Mouse (Mus musculus) cortical plate, adult 2 months (tissue): Measurements from ENCODE around the gene Bbs12. TPM values are rescaled to one million over a fixed set of nuclear protein-coding genes. Genes with fewer than 3 reads are reported as not detected.

Experiments used
- H3K27ac ChIP-seq: fragments of 200-500 bp; 2 replicates; pipeline ENCODE4 v1.5.1; 2012; ENCODE audit warnings: low read length, control low read depth, inconsistent platforms; ENCODE audit not compliant: insufficient read depth
- H3K4me1 ChIP-seq: fragments of 200-500 bp; 2 replicates; pipeline ENCODE4 v1.6.1; 2011; ENCODE audit warnings: low read length; ENCODE audit not compliant: control insufficient read depth, insufficient read depth
- H3K4me3 ChIP-seq: fragments of 200-500 bp; 2 replicates; pipeline ENCODE4 v1.5.1; 2011; ENCODE audit warnings: mild to moderate bottlenecking, low read length, control low read depth; ENCODE audit not compliant: insufficient read depth
- CTCF ChIP-seq: fragments of 200-500 bp; IDR thresholded peaks from 2 replicates; pipeline ENCODE4 v1.5.1; 2011; ENCODE audit warnings: mild to moderate bottlenecking, control low read depth, low read length; ENCODE audit not compliant: insufficient read depth; ENCODE audit errors: extremely low read depth
- POLR2A ChIP-seq: fragments of 200-500 bp; IDR thresholded peaks from 2 replicates; pipeline ENCODE4 v1.6.1; 2011; ENCODE audit warnings: mild to moderate bottlenecking, low read length, control low read depth; ENCODE audit not compliant: insufficient read depth; ENCODE audit errors: extremely low read depth
- polyA plus RNA-seq: library from polyadenylated mRNA; depleted of rRNA; stranded (reverse); fragments of >200 nt; gene quantifications from 2 replicates; pipeline ENCODE4 v1.2.3, GENCODE M21; 2012

The Bbs12 gene
- polyA plus RNA-seq, 1 experiment = 1.7 TPM

- Histone ChIP-seq H3K4me3 (no peak overlapping the region), H3K4me1 (no peaks in the 10 kb centered on the region; the same call in 1 of the 2 replicates), H3K27ac (no peak overlapping the region)
- TF ChIP-seq POLR2A (no peak), CTCF (peak; percentile 13; the same call in 1 of the 2 replicates)
Observed at GRCm38 (mm10) chr3:37324310-37324709, 12.0 kb downstream of the Bbs12 start.

DNA sequence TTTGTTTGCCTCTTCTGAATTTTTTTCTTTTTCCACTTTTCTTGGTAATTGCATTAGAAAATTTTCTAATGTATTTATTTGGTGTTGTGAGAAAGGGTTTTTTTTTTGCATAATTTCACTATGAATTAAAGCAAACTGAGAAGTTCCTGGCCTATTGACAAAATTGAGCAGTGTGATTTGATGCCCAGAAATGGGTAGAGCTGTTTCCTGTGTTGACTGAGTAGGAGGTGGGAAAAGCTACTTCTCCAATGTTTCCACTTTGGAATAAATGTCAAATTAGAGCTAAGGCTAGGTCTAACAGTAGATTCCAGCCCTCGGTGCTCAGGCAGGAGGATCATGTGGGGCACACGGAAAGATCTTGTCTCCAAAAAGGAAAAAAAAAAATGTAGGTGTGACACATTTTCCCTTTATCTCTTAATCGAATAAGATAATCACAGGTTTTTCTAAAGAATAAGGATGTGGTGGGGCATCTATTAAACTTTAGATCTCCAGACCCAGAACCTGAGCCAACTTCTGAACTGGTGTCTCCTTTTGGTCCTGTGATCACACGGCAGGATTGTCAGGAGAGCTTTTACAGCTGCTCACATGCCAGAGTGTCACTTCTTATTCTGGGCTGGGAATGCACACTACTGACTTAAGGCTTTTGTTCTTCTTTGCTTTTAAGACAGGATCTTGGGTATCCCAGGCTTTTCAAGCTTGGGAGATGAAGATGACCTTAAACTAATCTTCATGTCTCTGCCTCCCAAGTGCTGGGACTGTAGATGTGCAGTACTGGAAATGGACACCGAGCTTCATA, 13.2 kb downstream of the Bbs12 start:
- Histone ChIP-seq H3K27ac (no peak overlapping the region), H3K4me3 (no peak overlapping the region), H3K4me1 (no peaks in the 10 kb centered on the region; the same call in 1 of the 2 replicates)
- no peak for TF ChIP-seq CTCF
- no peak for TF ChIP-seq POLR2A

DNA sequence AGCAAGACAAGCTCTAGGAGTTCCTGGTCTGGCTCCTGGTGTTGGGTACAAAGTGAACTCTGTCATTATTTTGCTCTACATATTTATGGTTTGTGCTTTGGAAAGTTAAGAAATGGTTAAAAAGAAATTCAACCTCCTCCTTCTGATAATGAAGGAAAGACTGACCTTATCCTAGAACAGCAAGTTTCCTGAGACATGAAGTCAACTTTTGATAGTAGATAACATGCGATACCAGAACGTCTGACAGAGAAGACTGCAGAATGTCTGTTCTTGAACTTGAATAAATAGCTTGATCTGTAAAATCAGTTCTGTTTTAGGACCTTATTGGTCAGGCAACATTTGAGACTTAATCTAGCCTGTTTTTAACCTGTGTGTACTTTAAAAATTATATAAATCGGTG, 14.3 kb downstream of the Bbs12 start:
- TF ChIP-seq CTCF = no peak
- TF ChIP-seq POLR2A = no peak
- H3K27ac ChIP-seq = no peak overlapping the region
- no peaks in the 10 kb centered on the region; the same call in 1 of the 2 replicates for H3K4me1 ChIP-seq
- no peak overlapping the region for H3K4me3 ChIP-seq

DNA sequence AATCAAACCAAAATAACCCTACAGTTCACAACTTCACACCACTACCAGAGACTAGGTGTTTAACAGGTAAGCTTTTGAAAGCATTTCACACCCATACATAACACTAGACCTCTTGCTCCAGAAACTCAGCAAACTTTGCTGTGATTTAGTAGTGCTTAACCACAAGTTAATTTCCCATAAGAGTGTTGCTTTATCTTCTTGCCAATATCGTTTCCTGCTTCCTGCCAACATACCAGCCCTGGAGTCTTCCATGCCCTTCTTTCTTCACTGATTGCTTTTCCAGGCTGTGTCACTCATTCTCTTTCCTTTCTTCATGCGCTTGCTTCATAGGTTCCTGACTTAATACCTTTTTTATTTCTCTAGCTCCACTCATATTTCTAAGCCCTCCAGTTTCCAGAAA, 16.1 kb downstream of the Bbs12 start:
- no peak for TF ChIP-seq CTCF
- no peak for TF ChIP-seq POLR2A
- H3K4me1 ChIP-seq = no peaks in the 10 kb centered on the region; the same call in 1 of the 2 replicates
- H3K4me3 ChIP-seq = no peak overlapping the region
- H3K27ac ChIP-seq = no peak overlapping the region

DNA sequence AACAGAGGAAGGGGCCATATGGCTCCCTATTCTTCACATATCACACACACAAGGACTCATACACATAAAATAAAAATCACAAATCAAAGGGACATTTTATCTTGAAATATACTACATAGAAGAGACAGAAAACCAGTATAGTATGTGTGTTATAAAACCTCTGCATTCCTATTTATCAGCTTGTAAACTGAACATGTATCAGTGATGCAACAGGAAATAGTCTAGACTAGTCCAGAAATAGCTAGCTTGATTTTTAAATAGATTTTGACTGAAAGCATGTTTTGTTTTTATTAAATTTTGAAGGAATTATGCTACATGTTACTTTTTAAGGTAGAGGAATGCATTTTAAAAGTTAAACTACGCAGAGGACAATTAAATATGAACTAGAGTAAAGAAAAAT, 17.6 kb downstream of the Bbs12 start:
- no peaks in the 10 kb centered on the region; the same call in 1 of the 2 replicates for H3K4me1 ChIP-seq
- H3K4me3 ChIP-seq = no peak overlapping the region
- no peak overlapping the region for H3K27ac ChIP-seq
- TF ChIP-seq POLR2A = no peak
- TF ChIP-seq CTCF = no peak

GRCm38 (mm10) chr3:37331999-37332449, 19.7 kb downstream of the Bbs12 start:
- H3K4me1 ChIP-seq = no peaks in the 10 kb centered on the region
- H3K4me3 ChIP-seq = no peak overlapping the region
- no peak overlapping the region for H3K27ac ChIP-seq
- TF ChIP-seq POLR2A (no peak), CTCF (no peak)

DNA sequence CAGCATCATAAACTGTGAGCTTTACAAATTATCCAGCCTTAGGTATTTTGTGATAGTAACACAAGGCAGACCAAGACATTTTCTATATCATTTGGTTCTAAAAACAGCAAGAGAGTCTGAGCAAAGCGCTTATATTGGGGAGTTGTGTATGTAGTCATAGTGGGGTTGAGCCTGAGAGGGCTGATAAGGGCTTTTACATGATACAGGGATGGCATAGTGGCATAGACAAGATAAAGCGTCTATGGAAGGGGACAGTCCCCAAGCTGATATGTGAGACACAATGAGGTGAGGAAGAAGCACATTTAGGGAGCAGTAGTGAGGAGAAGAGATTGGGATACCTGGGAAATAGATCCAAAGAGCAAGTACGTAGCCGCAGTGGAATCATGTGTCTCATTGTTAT, 21.7 kb downstream of the Bbs12 start:
- TF ChIP-seq POLR2A (no peak), CTCF (no peak)
- H3K27ac ChIP-seq = no peak overlapping the region

GRCm38 (mm10) chr3:37341110-37341509, 28.8 kb downstream of the Bbs12 start:
- TF ChIP-seq POLR2A = no peak
- TF ChIP-seq CTCF = no peak
- H3K27ac ChIP-seq = no peak overlapping the region
- H3K4me1 ChIP-seq = no peaks in the 10 kb centered on the region
- no peak overlapping the region for H3K4me3 ChIP-seq

More for the DNA sequence above, 21.7 kb downstream of the Bbs12 start:
- no peaks in the 10 kb centered on the region for H3K4me1 ChIP-seq
- no peak overlapping the region for H3K4me3 ChIP-seq

GRCm38 (mm10) chr3:37342811-37343210, 30.5 kb downstream of the Bbs12 start:
- no peak for TF ChIP-seq POLR2A
- TF ChIP-seq CTCF = no peak
- Histone ChIP-seq H3K4me3 (no peak overlapping the region), H3K27ac (no peak overlapping the region), H3K4me1 (no peaks in the 10 kb centered on the region)

DNA sequence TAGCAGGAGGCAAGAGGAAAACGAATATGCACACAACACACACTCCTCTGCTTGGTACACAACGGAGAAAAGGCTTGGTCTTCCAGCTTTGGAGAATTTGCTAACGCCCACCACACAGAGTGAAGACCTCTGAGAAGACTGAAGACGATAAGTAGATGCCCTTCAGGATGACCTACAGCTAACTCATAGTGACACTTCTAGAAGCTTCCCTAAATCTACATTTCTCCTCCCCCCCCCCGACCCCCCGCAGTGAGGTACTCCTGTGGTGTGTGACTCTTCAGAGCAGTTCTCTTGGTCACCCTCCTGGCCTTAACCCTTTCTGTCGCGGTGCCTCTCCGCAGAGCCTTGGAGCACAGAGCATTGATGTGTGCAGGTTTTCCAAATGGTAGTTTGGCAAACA, 35.3 kb downstream of the Bbs12 start:
- H3K4me1 ChIP-seq = 0 out of 2 replicates have a peak, but pooled peaks cover 1% of the 10 kb centered on the region
- TF ChIP-seq CTCF (no peak), POLR2A (no peak)
- no peak overlapping the region for H3K4me3 ChIP-seq
- no peak overlapping the region for H3K27ac ChIP-seq
